Mouse (Mus musculus) lung, postnatal 0 days (tissue): ENCODE data around the gene Zer1.

ENCODE experiments used
- CTCF ChIP-seq: IDR thresholded peaks from 2 replicates; pipeline ENCODE4 v1.5.1; 2016; ENCODE audit warnings: antibody characterized with exemption, mild to moderate bottlenecking
- EP300 ChIP-seq: IDR thresholded peaks from 2 replicates; pipeline ENCODE4 v1.6.1; 2016; ENCODE audit warnings: antibody characterized with exemption, mild to moderate bottlenecking, control low read depth

DNA sequence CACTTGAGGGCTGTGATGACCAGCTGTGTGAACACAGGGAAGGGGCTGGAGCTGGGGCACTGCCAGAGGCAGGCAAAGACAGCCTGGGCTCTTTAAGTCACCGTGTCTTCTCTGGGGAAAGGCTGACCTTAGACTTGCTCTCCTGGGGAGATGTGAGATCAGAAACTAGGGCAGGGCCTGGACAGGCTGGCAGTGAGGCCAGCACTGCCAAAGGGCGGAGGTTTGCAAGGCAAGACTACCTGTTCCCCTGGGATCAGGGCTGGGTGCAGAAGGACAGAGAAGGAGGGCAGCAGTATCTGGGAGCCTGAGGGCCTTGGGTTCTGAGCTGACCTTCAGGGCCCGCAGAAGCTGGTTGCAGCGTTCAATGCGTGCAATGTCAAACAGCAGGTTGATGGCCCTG is 16.7 kb downstream of the Zer1 start:
- no peak for TF ChIP-seq EP300
- no peak for TF ChIP-seq CTCF
